Mouse (Mus musculus) kidney, postnatal 0 days (tissue): ENCODE results near the gene Bzw1. TPM values are rescaled to one million over a fixed set of nuclear protein-coding genes. Genes with fewer than 3 reads are reported as not detected.
A peak's percentile ranks its signal among the peaks of the same experiment; 100 is the strongest.

ENCODE experiments used
- ATAC-seq: fragments of 200-750 bp; cut with Nextera tagmentation; replicated peaks from 2 replicates; pipeline ENCODE4 v1.8.0; 2017; ENCODE audit warnings: low read depth, moderate number of reproducible peaks, moderate TSS enrichment, moderate library complexity; ENCODE audit not compliant: low FRiP score
- DNase-seq: peaks from one replicate; pipeline ENCODE4 v3.0.0-alpha.2; 2016; ENCODE audit warnings: low spot score
- H3K27ac ChIP-seq: fragments of 300-500 bp; sonication (generic); 2 replicates; pipeline ENCODE4 v1.5.1; 2014; ENCODE audit warnings: mild to moderate bottlenecking
- H3K27me3 ChIP-seq: fragments of 300-500 bp; sonication (generic); 2 replicates; pipeline ENCODE4 v1.6.1; 2014; ENCODE audit warnings: low read length, mixed read lengths; ENCODE audit not compliant: insufficient read depth
- H3K36me3 ChIP-seq: fragments of 300-500 bp; sonication (generic); 2 replicates; pipeline ENCODE4 v1.6.1; 2014; ENCODE audit warnings: low read length, mixed read lengths; ENCODE audit not compliant: insufficient read depth
- H3K4me1 ChIP-seq: fragments of 300-500 bp; sonication (generic); replicated peaks from 2 replicates; pipeline ENCODE4 v1.6.1; 2014; ENCODE audit warnings: antibody characterized with exemption, low read length, mixed read lengths; ENCODE audit not compliant: insufficient read depth
- H3K4me2 ChIP-seq: fragments of 300-500 bp; sonication (generic); 2 replicates; pipeline ENCODE4 v1.6.1; 2014; ENCODE audit warnings: mild to moderate bottlenecking, low read length, moderate library complexity, mixed read lengths
- H3K4me3 ChIP-seq: fragments of 300-500 bp; sonication (generic); replicated peaks from 2 replicates; pipeline ENCODE4 v1.5.1; 2014; ENCODE audit warnings: low read depth, low read length
- H3K9ac ChIP-seq: fragments of 300-500 bp; sonication (generic); 2 replicates; pipeline ENCODE4 v1.6.1; 2014; ENCODE audit warnings: low read depth, low read length
- H3K9me3 ChIP-seq: fragments of 300-500 bp; sonication (generic); replicated peaks from 2 replicates; pipeline ENCODE4 v1.6.1; 2016; ENCODE audit warnings: low read length, inconsistent platforms, mixed read lengths
- CTCF ChIP-seq: IDR thresholded peaks from 2 replicates; pipeline ENCODE4 v1.5.1; 2016; ENCODE audit warnings: antibody characterized with exemption, low read depth, mild to moderate bottlenecking, moderate library complexity
- WGBS: fragments of 180-500 bp; shearing (Covaris S2); extraction: QIAGEN DNeasy Blood & Tissue Kit; methylation state at CpG from one replicate; pipeline ENCODE4 v1.1.7; 2014; 5-methylcytosine and 5-hydroxymethylcytosine counted together
- polyA plus RNA-seq: library from polyadenylated mRNA; unstranded; fragments of >200 nt; fragmentation: Nextera tagmentation; extraction: Ambion mirVana; gene quantifications from 2 replicates; pipeline ENCODE4 v1.2.1, GENCODE M21; 2015

Gene Bzw1
- polyA plus RNA-seq, 1 experiment from 2014 or later, result 316 TPM

GRCm38 (mm10) chr1:58409553-58410197, 17.0 kb downstream of the Bzw1 start:
- DNase-seq, result no peak
- H3K27ac ChIP-seq, result no peak overlapping the region
- no peaks in the 10 kb centered on the region for H3K27me3 ChIP-seq
- no peak; the same call in 1 of the 2 replicates for ATAC-seq
- no peak overlapping the region for H3K4me2 ChIP-seq
- no peaks in the 10 kb centered on the region for H3K9me3 ChIP-seq
- H3K9ac ChIP-seq, result no peak overlapping the region
- H3K36me3 ChIP-seq, result peaks cover 46% of the 10 kb centered on the region
- 76% methylated on average over 5 of the region's 5 CpGs for WGBS
- H3K4me3 ChIP-seq, result no peak overlapping the region
- no peaks in the 10 kb centered on the region for H3K4me1 ChIP-seq
- TF ChIP-seq CTCF, result no peak

DNA sequence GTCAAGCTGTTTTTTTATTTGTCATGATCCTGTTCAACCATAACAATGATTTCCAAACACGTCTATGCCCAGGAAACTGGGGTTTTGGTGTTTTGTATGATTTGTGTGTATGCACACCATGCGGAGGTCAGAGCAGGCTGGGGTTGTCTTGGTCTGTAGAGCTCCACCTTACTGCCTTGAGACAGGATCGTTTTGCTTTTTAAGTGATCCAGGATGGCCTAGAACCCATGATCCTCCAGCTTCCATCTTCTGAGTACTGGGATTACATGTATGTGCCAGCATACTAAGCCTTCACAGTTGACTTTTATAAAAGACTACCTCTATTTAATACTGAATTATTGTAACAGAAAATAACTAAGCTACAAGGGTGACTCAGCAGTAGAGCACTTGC, 17.5 kb downstream of the Bzw1 start:
- ATAC-seq, result no peak
- WGBS, result 78% methylated on average over 3 of the region's 3 CpGs

GRCm38 (mm10) chr1:58410776-58411175, 18.1 kb downstream of the Bzw1 start:
- Histone ChIP-seq H3K9ac (no peak overlapping the region), H3K36me3 (peaks cover 46% of the 10 kb centered on the region), H3K4me3 (no peak overlapping the region), H3K27ac (no peak overlapping the region), H3K27me3 (no peaks in the 10 kb centered on the region), H3K4me1 (no peaks in the 10 kb centered on the region), H3K4me2 (no peak overlapping the region), H3K9me3 (no peaks in the 10 kb centered on the region)
- TF ChIP-seq CTCF, result no peak
- ATAC-seq, result no peak
- 87% methylated on average over 7 of the region's 7 CpGs for WGBS
- no peak for DNase-seq

More for the DNA sequence above, 17.5 kb downstream of the Bzw1 start:
- Histone ChIP-seq H3K27ac (no peak overlapping the region), H3K9ac (no peak overlapping the region), H3K4me2 (no peak overlapping the region), H3K36me3 (peaks cover 47% of the 10 kb centered on the region), H3K27me3 (no peaks in the 10 kb centered on the region), H3K4me3 (no peak overlapping the region), H3K4me1 (no peaks in the 10 kb centered on the region), H3K9me3 (no peaks in the 10 kb centered on the region)
- DNase-seq, result no peak
- TF ChIP-seq CTCF, result no peak

DNA sequence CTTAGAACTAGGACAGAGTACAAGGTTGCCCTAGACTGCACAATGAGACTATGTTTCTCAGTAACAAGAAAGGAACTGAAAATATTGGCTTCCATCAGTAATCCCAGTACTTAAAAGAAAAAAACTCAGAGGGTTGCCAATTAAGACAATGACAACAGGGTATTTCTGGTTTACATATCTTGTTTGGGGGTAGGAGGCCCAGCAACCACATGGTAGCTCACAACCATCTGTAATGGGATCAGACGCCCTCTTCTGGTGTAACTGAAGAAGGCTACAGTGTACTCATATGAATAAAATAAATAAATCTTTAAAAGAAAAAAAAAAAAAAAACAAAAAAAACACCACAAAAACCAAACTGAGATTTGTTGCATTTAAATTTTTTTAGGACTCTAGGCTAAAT, 22.7 kb downstream of the Bzw1 start:
- no peak overlapping the region for H3K4me2 ChIP-seq
- TF ChIP-seq CTCF, result peak; percentile 46
- no peaks in the 10 kb centered on the region for H3K4me1 ChIP-seq
- H3K9me3 ChIP-seq, result no peaks in the 10 kb centered on the region
- DNase-seq (peak; percentile 33), ATAC-seq (no peak)
- H3K27me3 ChIP-seq, result no peaks in the 10 kb centered on the region
- H3K36me3 ChIP-seq, result peaks cover 66% of the 10 kb centered on the region
- H3K4me3 ChIP-seq, result no peak overlapping the region
- WGBS, result 17% methylated on average over 1 of the region's 1 CpGs
- no peak overlapping the region for H3K27ac ChIP-seq
- H3K9ac ChIP-seq, result no peak overlapping the region

GRCm38 (mm10) chr1:58416048-58416447, 23.4 kb downstream of the Bzw1 start:
- Histone ChIP-seq H3K4me2 (no peak overlapping the region), H3K9ac (no peak overlapping the region), H3K9me3 (no peaks in the 10 kb centered on the region), H3K27me3 (no peaks in the 10 kb centered on the region), H3K27ac (no peak overlapping the region), H3K4me1 (0 out of 2 replicates have a peak, but pooled peaks cover 3% of the 10 kb centered on the region), H3K36me3 (peaks cover 62% of the 10 kb centered on the region), H3K4me3 (no peak overlapping the region)
- ATAC-seq (no peak), DNase-seq (no peak)
- 81% methylated on average over 2 of the region's 2 CpGs for WGBS
- no peak for TF ChIP-seq CTCF

- Histone ChIP-seq H3K27ac (no peak overlapping the region), H3K27me3 (no peaks in the 10 kb centered on the region), H3K4me2 (no peak overlapping the region), H3K9me3 (no peaks in the 10 kb centered on the region), H3K36me3 (peaks cover 41% of the 10 kb centered on the region), H3K4me3 (no peak overlapping the region), H3K9ac (no peak overlapping the region), H3K4me1 (peaks cover 10% of the 10 kb centered on the region)
- DNase-seq, result no peak
- no peak for ATAC-seq
- WGBS, result 83% methylated on average over 10 of the region's 10 CpGs
- no peak for TF ChIP-seq CTCF
Measured at GRCm38 (mm10) chr1:58420032-58420431, 27.3 kb downstream of the Bzw1 start.

GRCm38 (mm10) chr1:58420961-58421360, 28.3 kb downstream of the Bzw1 start:
- DNase-seq, result no peak
- no peak for ATAC-seq
- H3K36me3 ChIP-seq, result peaks cover 36% of the 10 kb centered on the region
- 0 out of 2 replicates have a peak overlapping the region, but pooled peaks have one; percentile 5 for H3K4me3 ChIP-seq
- H3K4me2 ChIP-seq, result peak overlapping the region; percentile 69
- no peaks in the 10 kb centered on the region for H3K9me3 ChIP-seq
- H3K27me3 ChIP-seq, result no peaks in the 10 kb centered on the region
- peak; percentile 16; the same call in 1 of the 2 replicates for TF ChIP-seq CTCF
- H3K4me1 ChIP-seq, result peaks cover 10% of the 10 kb centered on the region
- no peak overlapping the region for H3K9ac ChIP-seq
- 44% methylated on average over 7 of the region's 7 CpGs for WGBS
- H3K27ac ChIP-seq, result no peak overlapping the region
